Mouse (Mus musculus) inflammation-experienced regulatory T-cells, adult 16 weeks (primary cell): ENCODE data around the gene Dnase1. TPM values are rescaled to one million over a fixed set of nuclear protein-coding genes. Genes with fewer than 3 reads are reported as not detected.

Source experiments
- polyA plus RNA-seq: library from polyadenylated mRNA; unstranded; fragments of 100-300 nt; shearing (Covaris generic); gene quantifications from one replicate; pipeline ENCODE4 v1.2.1, GENCODE M21; 2017

Gene Dnase1
- polyA plus RNA-seq: 4.8 TPM

DNA sequence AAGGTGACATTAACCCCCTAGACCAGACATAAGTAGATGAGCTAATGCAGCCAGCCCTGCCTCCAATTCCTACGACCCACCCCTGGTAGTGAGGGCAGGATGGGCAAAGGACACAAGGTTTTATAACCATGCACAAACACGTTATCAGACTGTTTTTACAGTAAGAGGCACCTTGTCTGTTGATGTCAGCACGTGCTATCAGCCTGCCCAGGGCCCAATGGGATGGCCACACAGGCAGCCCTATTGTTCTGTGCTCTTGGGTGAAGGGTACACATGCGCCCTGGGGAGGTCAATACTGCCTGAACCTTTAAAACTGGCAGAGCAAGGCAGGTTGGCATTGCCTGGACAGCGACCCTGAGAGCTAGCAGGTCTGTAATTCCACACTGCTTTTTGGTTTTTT lies at the start of gene Dnase1:
TSS of gene Dnase1 (plus strand) at position 136 of the 400 bp plus-strand sequence.

DNA sequence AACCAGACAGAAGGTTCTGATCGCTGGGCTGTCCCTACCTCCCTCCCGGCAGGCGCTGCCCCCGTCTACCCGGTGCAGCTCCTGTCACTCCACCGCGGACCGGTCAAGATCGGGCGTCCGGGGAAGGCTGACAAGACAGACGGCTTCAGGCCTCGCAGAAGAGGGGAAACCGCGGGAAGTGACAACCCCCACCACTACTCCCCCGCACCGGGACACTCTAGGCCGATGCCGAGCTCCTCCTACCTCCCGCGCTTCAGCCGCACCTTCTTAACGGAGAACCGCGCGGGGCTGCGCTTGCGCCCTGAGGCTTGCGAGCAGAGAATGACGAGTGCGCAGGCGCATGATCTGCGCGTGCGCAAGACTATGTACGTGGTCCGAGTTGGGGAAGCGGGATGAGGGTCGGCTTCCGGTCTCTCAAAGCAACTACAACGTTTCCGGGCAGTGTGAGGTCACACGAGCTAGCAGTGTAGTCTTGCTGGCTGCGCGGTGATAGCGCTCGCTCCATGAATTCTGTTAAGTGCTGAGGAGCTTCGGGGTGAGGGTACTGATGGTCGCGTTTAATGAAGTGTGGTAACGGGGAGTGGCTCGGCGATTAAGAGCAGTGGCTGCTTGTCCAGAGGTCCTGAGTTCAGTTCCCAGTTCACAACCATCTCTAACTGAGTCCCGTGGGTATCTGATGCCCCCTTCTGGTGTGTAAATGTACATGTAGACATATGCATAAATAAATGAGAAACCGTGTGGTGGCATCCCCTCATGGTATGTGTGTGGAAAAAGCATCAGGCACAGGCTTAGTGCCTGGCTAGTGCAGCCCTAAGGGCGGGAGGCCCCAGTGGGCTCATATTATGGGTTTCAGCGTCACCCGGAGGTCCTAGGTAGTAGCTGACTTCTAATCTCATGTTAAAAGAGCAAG lies 33.0 kb upstream of the Dnase1 start, which contains the start of gene Slx4:
TSS of gene Slx4 (minus strand) at position 282 of the 910 bp plus-strand sequence.

DNA sequence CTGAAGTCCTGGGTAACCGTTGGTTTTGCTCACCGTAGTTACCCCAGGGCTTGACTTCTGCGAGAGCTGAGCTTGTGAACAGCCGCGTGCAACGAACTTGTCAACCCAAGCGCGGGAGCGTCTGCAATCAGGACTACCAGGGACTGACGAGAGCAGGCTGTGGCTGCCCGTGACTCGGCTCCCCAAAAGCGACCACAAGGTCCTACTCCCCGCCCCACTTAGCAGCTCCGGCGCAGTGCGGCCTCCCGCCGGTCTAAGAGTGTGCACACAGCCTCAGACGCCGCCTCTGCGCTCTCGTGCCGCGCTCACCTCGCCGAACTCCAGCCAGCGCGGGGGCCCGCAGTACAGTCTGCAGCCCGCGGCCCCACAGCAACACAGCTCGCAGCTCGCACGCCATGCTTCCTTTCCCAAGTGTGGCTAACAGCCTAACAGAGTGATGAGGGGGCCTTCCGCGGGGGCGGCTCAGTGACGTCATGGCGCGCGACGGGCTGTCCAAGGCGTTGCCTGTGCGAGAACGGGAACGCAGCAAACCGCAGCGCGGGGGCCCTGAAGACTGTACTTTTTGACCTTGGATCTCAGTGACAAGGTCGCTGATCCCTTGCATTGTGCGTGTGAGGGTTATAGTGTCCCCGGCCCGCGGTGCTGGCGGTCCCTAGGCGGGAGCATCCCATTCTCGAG lies 40.8 kb downstream of the Dnase1 start, which contains the start of gene Trap1:
TSS of gene Trap1 (minus strand) at position 444 of the 678 bp plus-strand sequence.

Other genes starting within 250 kb of the Dnase1 start
- gene Olfr15, start 206.1 kb upstream of the Dnase1 start, polyA plus RNA-seq: 0.11 TPM
- gene Zfp174, start 189.7 kb upstream of the Dnase1 start, polyA plus RNA-seq: 1.4 TPM
- gene Naa60, start 164.6 kb upstream of the Dnase1 start, polyA plus RNA-seq: 147 TPM
- gene Zfp597, start 152.4 kb upstream of the Dnase1 start, polyA plus RNA-seq: 16.8 TPM
- gene Gm20695, start 152.3 kb upstream of the Dnase1 start, polyA plus RNA-seq: not detected
- 13.3 TPM for gene 1700037C18Rik, start 128.3 kb upstream of the Dnase1 start, polyA plus RNA-seq
- 40.9 TPM for gene Cluap1, start 128.1 kb upstream of the Dnase1 start, polyA plus RNA-seq
- 100 TPM for gene Nlrc3, start 60.3 kb upstream of the Dnase1 start, polyA plus RNA-seq
- gene Slx4, start 33.2 kb upstream of the Dnase1 start, polyA plus RNA-seq: 48.4 TPM
- 78.7 TPM for gene Trap1, start 40.9 kb downstream of the Dnase1 start, polyA plus RNA-seq
- gene Crebbp, start 177.1 kb downstream of the Dnase1 start, polyA plus RNA-seq: 23.0 TPM